Mouse (Mus musculus) activated CD4-positive, CD25-positive, alpha-beta regulatory T cell (primary cell): ENCODE data around the gene Cpe. TPM values are rescaled to one million over a fixed set of nuclear protein-coding genes. Genes with fewer than 3 reads are reported as not detected.

Experiments
- polyA plus RNA-seq, 2 experiments: library from polyadenylated mRNA; unstranded; fragments of 100-300 nt; shearing (Covaris generic); gene quantifications; one replicate each; pipeline ENCODE4 v1.2.1; 2017

Gene Cpe
- polyA plus RNA-seq = 1 to 10 TPM; 3.1 to 4.0 TPM

DNA sequence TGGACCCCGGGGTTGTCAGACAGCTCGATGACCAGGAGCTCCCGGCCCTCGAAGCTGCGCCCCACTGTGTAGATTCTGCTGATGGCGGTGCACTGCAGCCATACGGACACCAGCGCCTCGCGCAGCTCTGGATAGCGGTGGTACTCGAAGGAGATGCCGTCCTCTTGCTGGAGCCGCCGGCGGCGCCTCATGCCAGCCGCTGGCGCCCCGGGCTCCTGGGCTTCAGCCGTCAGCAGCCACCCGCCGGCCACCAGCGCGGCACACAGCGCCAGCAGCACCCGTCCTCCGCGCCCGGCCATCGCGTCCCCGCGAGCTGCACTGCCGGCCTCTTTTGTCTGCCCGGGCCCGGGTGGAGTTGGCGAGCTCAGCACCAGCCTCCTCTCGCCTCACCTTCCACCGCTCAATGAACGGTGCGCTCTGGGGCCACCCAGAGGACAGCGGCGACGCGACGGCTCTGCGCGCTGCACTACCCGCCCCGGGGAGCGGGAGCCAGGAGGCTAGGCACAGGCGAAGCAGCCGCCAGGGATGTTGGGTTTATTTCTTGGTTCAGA lies at the start of gene Cpe:
Gene Cpe (minus strand): TSS at position 404 of the 551 bp plus-strand sequence.

DNA sequence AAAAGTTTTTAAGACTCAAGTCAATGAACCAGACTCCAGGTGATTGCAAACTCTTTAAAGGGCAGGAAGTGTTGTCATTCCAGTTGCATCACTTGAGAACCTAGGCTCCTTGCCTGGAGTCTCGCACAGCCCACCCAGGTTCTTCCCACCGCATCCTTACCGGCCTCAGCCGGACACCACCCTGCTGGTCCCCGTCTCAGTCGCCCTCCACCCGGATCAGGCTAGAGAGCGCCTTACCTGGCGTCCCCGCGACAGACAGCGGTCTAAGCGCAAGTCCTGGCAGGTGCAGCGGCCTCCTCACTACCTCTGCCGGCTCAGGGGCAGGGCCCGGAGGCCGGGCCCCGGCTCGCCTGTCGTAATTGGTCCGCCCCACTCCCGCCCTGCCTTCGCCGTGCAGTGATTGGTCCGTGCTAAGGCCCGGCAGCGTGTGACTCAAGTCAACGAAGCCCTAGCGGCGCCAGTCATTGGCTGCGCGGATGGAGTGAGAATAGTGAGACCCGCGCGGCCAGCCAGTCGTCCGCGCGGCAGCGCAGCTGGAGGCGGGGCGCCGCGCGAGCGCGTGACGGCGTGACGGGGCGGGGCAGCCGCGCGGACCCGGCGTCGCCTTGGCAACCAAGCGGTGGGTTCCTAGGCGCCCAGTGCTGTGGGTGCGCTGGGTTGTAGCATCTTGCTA lies 40.6 kb upstream of the Cpe start, which contains the start of gene Msmo1:
Gene Msmo1 (minus strand): TSS at position 522 of the 673 bp plus-strand sequence.

Other genes with a start within 250 kb of the Cpe start
- 10 to 100 TPM; 30.7 to 54.0 TPM for gene Msmo1, start 40.7 kb upstream of the Cpe start, polyA plus RNA-seq
- 10 to 100 TPM; 15.9 to 18.1 TPM for gene Klhl2, start 157.0 kb upstream of the Cpe start, polyA plus RNA-seq